Mouse (Mus musculus) thymus, adult 2 months (tissue): Measurements from ENCODE around the gene Plce1. TPM values are rescaled to one million over a fixed set of nuclear protein-coding genes. Genes with fewer than 3 reads are reported as not detected.
A peak's percentile ranks its signal among the peaks of the same experiment; 100 is the strongest.

Experiments used
- DNase-seq: peaks from one replicate; pipeline ENCODE4 v3.0.0; 2021
- H3K27ac ChIP-seq: fragments of 200-500 bp; 2 replicates; pipeline ENCODE4 v1.5.1; 2012; ENCODE audit warnings: low read length, control low read depth; ENCODE audit not compliant: control insufficient read depth, insufficient read depth
- H3K27me3 ChIP-seq: fragments of 200-500 bp; 2 replicates; pipeline ENCODE4 v1.6.1; 2012; ENCODE audit warnings: mild to moderate bottlenecking, low read length, moderate library complexity, mixed read lengths; ENCODE audit not compliant: control insufficient read depth, insufficient read depth
- H3K36me3 ChIP-seq: fragments of 200-500 bp; 2 replicates; pipeline ENCODE4 v1.6.1; 2012; ENCODE audit warnings: mild to moderate bottlenecking, low read length, moderate library complexity; ENCODE audit not compliant: control insufficient read depth, insufficient read depth
- H3K4me1 ChIP-seq: fragments of 200-500 bp; replicated peaks from 2 replicates; pipeline ENCODE4 v1.6.1; 2012; ENCODE audit warnings: low read length; ENCODE audit not compliant: control insufficient read depth, insufficient read depth
- H3K4me3 ChIP-seq: fragments of 200-500 bp; 2 replicates; pipeline ENCODE4 v1.5.1; 2012; ENCODE audit warnings: mild to moderate bottlenecking, low read length, control low read depth, moderate library complexity; ENCODE audit not compliant: control insufficient read depth, insufficient read depth
- CTCF ChIP-seq: fragments of 200-500 bp; IDR thresholded peaks from 2 replicates; pipeline ENCODE4 v1.5.1; 2012; ENCODE audit warnings: mild to moderate bottlenecking, control low read depth, low read length, moderate library complexity, borderline replicate concordance; ENCODE audit not compliant: control insufficient read depth, poor library complexity, insufficient read depth; ENCODE audit errors: extremely low read depth
- POLR2A ChIP-seq: fragments of 200-500 bp; IDR thresholded peaks from 2 replicates; pipeline ENCODE4 v1.6.1; 2012; ENCODE audit warnings: mild to moderate bottlenecking, low read length, control low read depth, moderate library complexity; ENCODE audit not compliant: control insufficient read depth, poor library complexity, insufficient read depth; ENCODE audit errors: extremely low read depth
- WGBS: fragments of 180-500 bp; shearing (Covaris S2); methylation state at CpG from one replicate; pipeline ENCODE4 v1.1.7; 2018; 5-methylcytosine and 5-hydroxymethylcytosine counted together
- polyA plus RNA-seq: library from polyadenylated mRNA; depleted of rRNA; stranded (reverse); fragments of >200 nt; gene quantifications from 2 replicates; pipeline ENCODE4 v1.2.3, GENCODE M21; 2012; rRNA removed

The Plce1 gene
- polyA plus RNA-seq = 1.2 TPM in 2 replicates

DNA sequence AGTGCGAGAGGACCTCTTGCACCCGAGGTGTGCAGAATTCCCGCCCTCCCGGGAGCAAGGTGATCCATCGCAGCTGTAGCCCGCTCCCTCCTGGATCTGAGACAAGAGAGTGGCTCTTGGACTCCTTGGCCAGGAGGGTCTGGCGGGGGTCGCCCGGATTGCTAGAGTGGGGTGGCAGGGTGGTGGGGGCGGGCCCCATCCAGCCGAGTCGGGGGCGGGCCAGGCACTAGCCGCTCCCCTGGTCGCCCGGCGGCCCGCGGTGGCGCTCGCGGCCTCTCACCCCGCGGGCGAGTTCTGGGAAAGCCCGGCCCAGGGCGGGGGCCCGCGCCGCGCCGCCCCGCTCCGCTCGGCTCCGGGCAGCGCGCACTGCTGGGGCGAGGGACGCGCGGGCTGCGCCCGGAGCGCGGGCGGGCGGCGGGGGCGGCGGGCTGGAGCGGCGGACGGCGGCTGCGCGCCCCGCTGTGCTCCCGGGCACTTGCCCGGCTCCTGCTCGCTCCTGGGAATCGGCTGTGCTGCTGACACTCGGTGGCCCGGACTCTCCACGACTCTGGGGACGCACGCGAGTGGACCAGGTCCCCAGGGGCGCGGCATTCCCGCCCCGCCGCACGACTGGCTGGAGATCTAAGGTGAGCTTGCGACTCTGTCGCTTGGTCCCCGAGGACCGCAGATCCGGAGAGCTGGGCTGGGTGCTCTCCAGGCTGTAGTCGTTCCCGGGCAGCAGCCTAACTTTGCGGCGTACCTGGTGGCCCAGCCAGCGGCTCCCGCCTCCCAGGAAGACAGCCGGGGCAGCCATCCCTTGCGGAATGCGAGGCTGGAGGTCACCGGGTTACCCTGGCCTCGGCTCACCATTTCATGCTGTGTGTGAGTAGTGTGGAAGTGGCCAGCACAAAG, at the start of gene Plce1:
Plce1 (plus strand) TSS at position 379 of the 891 bp plus-strand sequence.
- no peaks in the 10 kb centered on the region; the same call in 1 of the 2 replicates for H3K27me3 ChIP-seq
- H3K27ac ChIP-seq = no peak within 1 kb of the TSS
- peak within 1 kb of the TSS; percentile 0; the same call in 1 of the 2 replicates for H3K4me3 ChIP-seq
- TF ChIP-seq POLR2A (no peak), CTCF (no peak)
- no peak for DNase-seq
- H3K4me1 ChIP-seq = no peaks in the 10 kb centered on the region
- WGBS = 7% methylated on average over 90 of the region's 90 CpGs
- no peaks in the 10 kb centered on the region for H3K36me3 ChIP-seq

DNA sequence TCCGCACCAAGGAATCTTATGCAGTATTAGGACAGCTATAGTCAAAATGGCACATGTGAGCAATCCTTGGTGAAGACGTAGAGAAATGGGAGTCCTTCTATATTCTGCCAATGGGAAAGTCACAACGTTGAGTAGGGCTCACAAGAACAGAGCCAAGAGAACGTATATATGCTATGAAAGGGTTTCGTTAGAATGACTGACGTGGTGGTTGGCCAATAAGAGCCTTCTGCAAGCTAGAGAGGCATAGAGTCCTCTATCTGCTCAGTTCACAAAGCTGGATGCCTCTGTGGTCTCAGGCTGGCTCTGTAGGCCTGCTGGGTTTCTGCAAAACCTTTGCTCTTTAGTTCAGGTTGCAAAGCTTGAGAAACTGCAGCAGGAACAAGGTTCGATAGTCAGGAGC, 49.6 kb upstream of the Plce1 start:
- DNase-seq = no peak
- no peaks in the 10 kb centered on the region for H3K4me1 ChIP-seq
- no peaks in the 10 kb centered on the region for H3K27me3 ChIP-seq
- H3K27ac ChIP-seq = no peak overlapping the region
- WGBS = 91% methylated on average over 7 of the region's 7 CpGs
- H3K36me3 ChIP-seq = no peaks in the 10 kb centered on the region
- TF ChIP-seq CTCF = no peak
- TF ChIP-seq POLR2A = no peak
- H3K4me3 ChIP-seq = no peak overlapping the region

DNA sequence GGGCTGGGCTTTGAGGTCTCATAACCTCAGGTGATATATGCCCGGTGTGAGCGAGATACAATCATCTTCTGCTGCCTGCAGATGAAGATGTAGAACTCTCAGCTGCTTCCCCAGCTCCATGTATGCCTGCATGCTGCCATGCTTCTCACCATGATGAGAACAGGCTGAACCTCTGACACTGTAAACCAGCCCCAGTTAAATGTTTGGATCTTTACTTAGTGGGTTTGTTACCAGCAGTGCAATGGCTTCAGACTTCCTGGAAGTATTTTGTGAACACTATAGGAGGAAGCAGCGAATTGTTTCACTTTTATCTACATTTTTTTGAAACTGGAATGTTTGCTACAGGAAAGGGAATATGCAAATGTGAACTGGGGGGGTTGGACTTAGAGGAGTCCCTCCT, 48.9 kb upstream of the Plce1 start:
- H3K36me3 ChIP-seq = no peaks in the 10 kb centered on the region
- H3K27ac ChIP-seq = no peak overlapping the region
- no peaks in the 10 kb centered on the region for H3K27me3 ChIP-seq
- H3K4me1 ChIP-seq = no peaks in the 10 kb centered on the region
- no peak for DNase-seq
- 80% methylated on average over 3 of the region's 3 CpGs for WGBS
- TF ChIP-seq POLR2A (no peak), CTCF (no peak)
- no peak overlapping the region for H3K4me3 ChIP-seq

DNA sequence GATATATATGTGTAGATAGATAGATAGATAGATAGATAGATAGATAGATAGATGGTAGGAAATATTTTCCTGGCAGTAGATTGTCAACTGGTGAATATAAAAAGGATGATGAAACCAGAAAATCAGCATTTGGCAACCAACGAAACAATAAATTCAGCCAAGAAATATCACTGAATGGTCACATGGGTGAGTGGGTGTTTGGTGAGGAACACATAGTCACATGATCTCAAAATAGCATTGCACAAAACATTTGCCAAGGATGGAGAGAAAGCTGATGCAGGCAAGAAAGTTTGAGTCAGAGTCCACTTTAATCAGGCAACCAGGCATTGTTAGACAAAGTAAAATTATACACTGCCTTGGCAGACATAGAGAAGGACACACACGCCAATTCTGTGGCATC, 47.5 kb upstream of the Plce1 start:
- H3K27ac ChIP-seq = no peak overlapping the region
- DNase-seq = no peak
- H3K4me1 ChIP-seq = no peaks in the 10 kb centered on the region
- H3K27me3 ChIP-seq = no peaks in the 10 kb centered on the region
- WGBS = 84% methylated on average over 2 of the region's 2 CpGs
- no peak for TF ChIP-seq CTCF
- TF ChIP-seq POLR2A = no peak
- no peak overlapping the region for H3K4me3 ChIP-seq
- H3K36me3 ChIP-seq = no peaks in the 10 kb centered on the region

DNA sequence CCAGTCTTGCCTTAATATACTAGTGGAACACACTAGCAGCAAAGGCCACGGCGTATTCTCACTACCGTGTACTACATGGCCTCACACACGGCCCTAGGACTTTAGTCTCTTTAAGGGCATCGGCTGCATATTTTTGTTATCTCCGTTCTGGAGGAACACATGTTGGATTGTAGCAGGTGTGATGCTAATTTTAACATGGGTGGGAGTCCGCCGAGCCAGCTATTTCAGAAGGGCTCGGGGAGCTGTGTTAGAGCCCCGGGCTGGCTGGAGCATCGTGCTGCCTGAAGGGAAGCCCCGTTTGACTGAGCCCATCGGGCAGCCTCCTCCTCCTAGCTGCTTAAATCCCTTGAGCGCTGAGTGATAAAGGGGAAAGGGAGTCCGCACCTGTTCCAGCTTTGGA, 45.7 kb upstream of the Plce1 start:
- 95% methylated on average over 15 of the region's 15 CpGs for WGBS
- Histone ChIP-seq H3K27ac (no peak overlapping the region), H3K4me3 (no peak overlapping the region), H3K4me1 (no peaks in the 10 kb centered on the region), H3K36me3 (no peaks in the 10 kb centered on the region), H3K27me3 (no peaks in the 10 kb centered on the region)
- DNase-seq = no peak
- TF ChIP-seq POLR2A = no peak
- no peak for TF ChIP-seq CTCF

DNA sequence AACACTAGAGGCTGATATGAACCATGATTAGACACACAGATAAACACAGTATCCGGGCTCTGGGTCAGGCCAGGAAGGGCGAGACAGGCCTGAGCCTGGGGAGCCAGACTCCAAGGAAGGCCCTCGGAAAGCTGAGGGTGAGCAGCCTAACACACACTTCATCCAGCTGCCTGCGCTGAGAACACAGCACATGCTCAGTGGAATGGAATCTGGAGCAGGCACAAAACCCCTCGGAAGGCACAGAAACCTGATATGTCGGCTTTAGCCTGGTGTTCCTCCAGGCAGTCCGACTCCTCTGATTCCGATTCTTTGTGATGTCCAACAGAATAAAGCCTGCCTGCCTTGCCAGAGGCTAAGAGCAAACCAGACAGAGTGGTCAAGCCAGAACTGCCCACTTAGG, 39.0 kb upstream of the Plce1 start:
- WGBS = 86% methylated on average over 8 of the region's 8 CpGs
- Histone ChIP-seq H3K27ac (no peak overlapping the region), H3K4me3 (no peak overlapping the region), H3K27me3 (no peaks in the 10 kb centered on the region), H3K36me3 (no peaks in the 10 kb centered on the region), H3K4me1 (no peaks in the 10 kb centered on the region)
- no peak for DNase-seq
- TF ChIP-seq CTCF = no peak
- no peak for TF ChIP-seq POLR2A
